Mouse (Mus musculus) hindbrain, embryonic 10.5 days (tissue): ENCODE data around the gene Tef. TPM values are rescaled to one million over a fixed set of nuclear protein-coding genes. Genes with fewer than 3 reads are reported as not detected.

Experiments
- DNase-seq: peaks from one replicate; pipeline ENCODE4 v3.0.0-alpha.2; 2017; ENCODE audit warnings: low spot score
- H3K27ac ChIP-seq: fragments of 300-500 bp; sonication (generic); 2 replicates; pipeline ENCODE4 v1.5.1; 2016; ENCODE audit warnings: mild to moderate bottlenecking, moderate library complexity
- H3K27me3 ChIP-seq: fragments of 300-500 bp; sonication (generic); 2 replicates; pipeline ENCODE4 v1.6.1; 2016; ENCODE audit warnings: mild to moderate bottlenecking; ENCODE audit not compliant: poor library complexity, insufficient read depth, severe bottlenecking
- H3K36me3 ChIP-seq: fragments of 300-500 bp; sonication (generic); 2 replicates; pipeline ENCODE4 v1.6.1; 2016; ENCODE audit warnings: mild to moderate bottlenecking, moderate library complexity
- H3K4me1 ChIP-seq: fragments of 300-500 bp; sonication (generic); replicated peaks from 2 replicates; pipeline ENCODE4 v1.6.1; 2016; ENCODE audit warnings: mild to moderate bottlenecking
- H3K4me3 ChIP-seq: fragments of 300-500 bp; sonication (generic); 2 replicates; pipeline ENCODE4 v1.5.1; 2016; ENCODE audit warnings: mild to moderate bottlenecking, moderate library complexity
- H3K9me3 ChIP-seq: fragments of 300-500 bp; sonication (generic); 2 replicates; pipeline ENCODE4 v1.6.1; 2016; ENCODE audit warnings: mild to moderate bottlenecking, moderate library complexity
- WGBS: fragments of 180-500 bp; shearing (Covaris S2); methylation state at CpG from one replicate; pipeline ENCODE4 v1.1.7; 2016; 5-methylcytosine and 5-hydroxymethylcytosine counted together
- polyA plus RNA-seq: library from polyadenylated mRNA; unstranded; fragments of >200 nt; fragmentation: Nextera tagmentation; extraction: Ambion mirVana; gene quantifications from 2 replicates; pipeline ENCODE4 v1.2.1, GENCODE M21; 2016

Gene Tef
- polyA plus RNA-seq, 1 experiment from 2014 or later: 19.4 TPM

- Histone ChIP-seq H3K9me3 (no peaks in the 10 kb centered on the region), H3K4me3 (peak overlapping the region; percentile 92), H3K4me1 (peaks cover 40% of the 10 kb centered on the region), H3K27me3 (no peaks in the 10 kb centered on the region), H3K36me3 (peaks cover 16% of the 10 kb centered on the region), H3K27ac (peak overlapping the region; percentile 93)
- peak; percentile 91 for DNase-seq
- under 1% methylated on average over 39 of the region's 39 CpGs for WGBS
Measured at GRCm38 (mm10) chr15:81859330-81860255, 57.4 kb downstream of the Tef start.

- Histone ChIP-seq H3K27ac (peak overlapping the region; percentile 93; the same call in 1 of the 2 replicates), H3K4me3 (peak overlapping the region; percentile 92; the same call in 1 of the 2 replicates), H3K27me3 (no peaks in the 10 kb centered on the region), H3K9me3 (no peaks in the 10 kb centered on the region), H3K4me1 (peaks cover 34% of the 10 kb centered on the region), H3K36me3 (peaks cover 22% of the 10 kb centered on the region)
- DNase-seq: no peak
- WGBS: 46% methylated on average over 8 of the region's 8 CpGs
Measured at GRCm38 (mm10) chr15:81860471-81861135, 58.4 kb downstream of the Tef start.

DNA sequence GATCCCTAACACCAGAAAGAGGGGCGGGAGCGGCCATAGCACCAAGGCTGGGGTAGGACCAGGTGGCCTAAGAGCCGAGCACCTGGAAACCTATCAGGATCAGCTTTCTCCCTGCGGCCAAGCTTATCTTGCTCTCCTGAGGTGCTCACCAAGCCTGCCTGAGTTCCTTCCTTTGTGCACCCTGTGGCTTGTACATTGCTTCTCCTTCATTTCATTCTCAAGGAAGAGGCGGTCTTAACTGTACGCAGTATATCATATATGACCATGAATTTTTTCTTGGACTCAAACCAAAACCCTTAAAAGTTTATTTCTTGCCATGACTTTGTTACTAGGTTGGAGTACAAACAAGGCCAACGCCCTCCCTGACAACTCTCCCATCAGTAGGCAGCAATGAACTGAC is 62.0 kb downstream of the Tef start:
- Histone ChIP-seq H3K9me3 (no peaks in the 10 kb centered on the region), H3K4me1 (peaks cover 7% of the 10 kb centered on the region), H3K27me3 (no peaks in the 10 kb centered on the region), H3K27ac (no peak overlapping the region), H3K36me3 (peaks cover 58% of the 10 kb centered on the region), H3K4me3 (no peak overlapping the region)
- WGBS: 90% methylated on average over 7 of the region's 7 CpGs
- DNase-seq: no peak

DNA sequence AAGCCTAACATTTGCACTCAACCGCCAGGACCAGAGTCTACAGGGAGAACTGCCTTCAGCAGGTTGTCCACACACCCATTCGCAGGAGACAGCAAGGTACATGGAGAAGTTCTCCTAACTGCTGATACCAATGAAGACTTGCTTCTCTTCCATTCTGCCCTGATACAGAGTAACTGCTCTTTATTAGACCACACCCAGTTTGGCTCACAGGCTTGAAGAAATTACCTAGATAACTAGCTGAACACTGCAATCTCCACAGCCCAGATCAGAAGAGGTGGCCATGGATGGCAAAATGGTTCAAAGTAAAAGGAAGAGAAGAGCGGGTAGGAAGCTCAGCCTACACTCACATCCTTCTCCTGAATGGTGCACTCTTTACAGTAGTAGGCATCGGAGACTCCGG is 67.8 kb downstream of the Tef start:
- Histone ChIP-seq H3K27me3 (no peaks in the 10 kb centered on the region), H3K4me1 (peaks cover 25% of the 10 kb centered on the region), H3K9me3 (no peaks in the 10 kb centered on the region), H3K36me3 (peaks cover 60% of the 10 kb centered on the region), H3K4me3 (0 out of 2 replicates have a peak overlapping the region, but pooled peaks have one; percentile 2), H3K27ac (no peak overlapping the region)
- 97% methylated on average over 5 of the region's 5 CpGs for WGBS
- no peak for DNase-seq

GRCm38 (mm10) chr15:81871604-81872261 is 69.5 kb downstream of the Tef start, which contains the start of gene Phf5a:
Gene Phf5a, minus strand, starts transcription at chr15:81871911.
- WGBS: under 1% methylated on average over 30 of the region's 30 CpGs
- H3K36me3 ChIP-seq: peaks cover 42% of the 10 kb centered on the region
- H3K4me3 ChIP-seq: peak within 1 kb of the TSS; percentile 99
- peak; percentile 96 for DNase-seq
- no peaks in the 10 kb centered on the region for H3K27me3 ChIP-seq
- peak within 1 kb of the TSS; percentile 98 for H3K27ac ChIP-seq
- peaks cover 25% of the 10 kb centered on the region for H3K4me1 ChIP-seq
- no peaks in the 10 kb centered on the region for H3K9me3 ChIP-seq

DNA sequence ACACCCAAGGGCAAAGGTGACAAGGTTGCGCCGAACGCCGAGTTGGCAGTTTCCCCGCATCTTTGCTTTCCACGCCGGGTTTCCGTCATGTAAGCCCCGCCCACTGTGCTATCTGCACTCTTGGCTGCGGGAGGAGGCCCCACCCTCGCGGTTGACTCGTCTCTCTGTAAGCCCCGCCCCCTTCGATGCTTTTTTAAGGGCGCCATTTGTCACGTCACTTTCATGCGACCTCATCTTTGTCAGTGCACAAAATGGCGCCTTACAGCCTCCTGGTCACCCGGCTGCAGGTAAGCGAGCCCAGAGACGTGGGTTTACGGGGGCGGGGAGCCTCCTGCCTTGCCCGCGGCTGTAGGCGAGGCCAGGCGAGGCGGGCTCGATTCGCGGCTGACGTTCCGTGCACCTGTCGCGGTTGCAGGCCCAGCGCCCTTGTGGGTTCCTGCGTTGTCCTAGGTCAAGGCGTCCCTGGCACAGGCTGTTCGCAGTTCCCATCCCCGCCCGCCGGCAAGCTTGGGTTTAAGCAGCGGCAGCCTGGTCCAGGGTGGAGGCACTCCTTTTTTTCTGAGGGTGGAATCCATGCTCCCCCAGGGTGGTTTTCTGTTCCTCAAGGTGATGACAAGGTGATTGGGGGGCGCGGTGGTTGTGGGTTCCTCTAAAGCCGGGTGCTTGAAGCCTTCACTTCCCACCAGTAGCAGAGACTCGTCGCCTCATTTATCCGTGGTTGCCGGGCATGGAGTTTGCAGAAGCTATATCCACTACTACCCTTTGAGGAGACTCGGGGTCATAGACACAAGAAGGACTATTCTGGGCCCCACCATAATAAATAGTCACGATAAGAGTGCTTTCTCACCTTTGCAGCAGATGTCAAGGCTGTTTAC is 70.3 kb downstream of the Tef start, which contains the start of gene Aco2:
Gene Aco2, plus strand, starts transcription at position 48 of the 875 bp plus-strand sequence.
- Histone ChIP-seq H3K27me3 (no peaks in the 10 kb centered on the region), H3K36me3 (peaks cover 41% of the 10 kb centered on the region), H3K27ac (peak within 1 kb of the TSS; percentile 98), H3K4me1 (peaks cover 25% of the 10 kb centered on the region), H3K9me3 (no peaks in the 10 kb centered on the region), H3K4me3 (peak within 1 kb of the TSS; percentile 99)
- under 1% methylated on average over 53 of the region's 53 CpGs for WGBS
- peak; percentile 97 for DNase-seq

Other genes starting within 250 kb of the Tef start
- 17.7 and 20.4 TPM in 2 replicates for gene Ep300, start 217.1 kb upstream of the Tef start, polyA plus RNA-seq
- 41.9 and 44.9 TPM in 2 replicates for gene L3mbtl2, start 138.5 kb upstream of the Tef start, polyA plus RNA-seq
- 1.7 and 2.5 TPM in 2 replicates for gene Chadl, start 105.1 kb upstream of the Tef start, polyA plus RNA-seq
- 37.9 and 40.8 TPM in 2 replicates for gene Zc3h7b, start 57.4 kb upstream of the Tef start, polyA plus RNA-seq
- gene Rangap1, start 56.9 kb upstream of the Tef start, polyA plus RNA-seq: 166 and 178 TPM in 2 replicates
- 18.6 and 19.1 TPM in 2 replicates for gene Tob2, start 56.4 kb downstream of the Tef start, polyA plus RNA-seq
- 212 and 249 TPM in 2 replicates for gene Phf5a, start 69.5 kb downstream of the Tef start, polyA plus RNA-seq
- 157 and 175 TPM in 2 replicates for gene Aco2, start 69.9 kb downstream of the Tef start, polyA plus RNA-seq
- gene Polr3h, start 123.8 kb downstream of the Tef start, polyA plus RNA-seq: 84.8 and 86.3 TPM in 2 replicates
- 13.8 and 33.7 TPM in 2 replicates for gene Csdc2, start 134.3 kb downstream of the Tef start, polyA plus RNA-seq
- gene Pmm1, start 158.5 kb downstream of the Tef start, polyA plus RNA-seq: 37.3 and 39.0 TPM in 2 replicates
- gene 1700029P11Rik, start 178.1 kb downstream of the Tef start, polyA plus RNA-seq: not detected in 2 replicates
- 62.1 and 75.1 TPM in 2 replicates for gene Xrcc6, start 185.4 kb downstream of the Tef start, polyA plus RNA-seq
- 36.4 and 39.7 TPM in 2 replicates for gene Desi1, start 231.4 kb downstream of the Tef start, polyA plus RNA-seq
- gene Snu13, start 245.2 kb downstream of the Tef start, polyA plus RNA-seq: 276 and 351 TPM in 2 replicates